Mouse (Mus musculus) kidney, adult 2 months (tissue): Measurements from ENCODE around the gene Cdk15.

Experiments
- CTCF ChIP-seq: fragments of 200-500 bp; conservative IDR thresholded peaks from 2 replicates; pipeline ENCODE4 v1.5.1; 2011; ENCODE audit warnings: low read depth, mild to moderate bottlenecking, control low read depth, low read length, moderate library complexity, mixed read lengths; ENCODE audit not compliant: insufficient read depth, insufficient read length
- POLR2A ChIP-seq: fragments of 200-500 bp; IDR thresholded peaks from one replicate; pipeline ENCODE4 v1.6.1; 2011; ENCODE audit warnings: low read depth, low read length, control low read depth

DNA sequence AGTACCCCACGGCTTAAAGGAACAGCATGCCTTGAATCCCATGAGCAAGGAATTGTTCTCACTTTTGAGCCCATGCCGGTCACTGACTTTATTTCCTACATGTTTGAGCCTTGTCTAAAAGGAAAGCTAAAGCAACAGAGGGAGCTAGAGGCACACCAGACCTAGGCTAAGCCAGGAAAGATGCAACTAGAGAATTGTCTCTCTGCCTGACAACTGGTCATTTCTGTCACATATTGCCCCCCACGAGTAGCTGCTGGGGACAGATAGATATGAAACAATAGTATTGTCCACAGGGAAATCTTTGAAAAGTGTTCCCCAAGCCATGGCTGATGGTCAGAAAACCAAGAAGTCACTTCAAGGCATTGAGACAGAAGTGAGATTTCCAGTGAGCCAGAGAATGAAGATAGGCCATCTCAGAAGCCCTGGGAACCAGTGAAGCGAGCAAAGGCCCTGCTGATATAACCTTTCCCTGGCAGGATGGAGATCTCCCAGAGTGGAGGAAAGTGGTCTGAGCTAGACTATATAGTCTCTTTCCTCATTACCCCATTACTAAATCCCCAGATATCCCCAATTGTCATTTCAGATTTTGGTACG is 54.7 kb downstream of the Cdk15 start:
- TF ChIP-seq CTCF (0 out of 2 replicates have a peak, but pooled peaks have one; percentile 11), POLR2A (no peak)
